Mouse (Mus musculus): ENCODE data around the gene Tarm1. TPM values are rescaled to one million over a fixed set of nuclear protein-coding genes. Genes with fewer than 3 reads are reported as not detected.

The Tarm1 gene
- polyA plus RNA-seq, 1 experiment: 0.04 TPM

- Histone ChIP-seq H3K27me3 (ENCODE audit: control insufficient read depth, insufficient read depth, insufficient read length) (no peaks in the 10 kb centered on the region), H3K4me3 (no peak overlapping the region), H3K36me3 (ENCODE audit: control insufficient read depth, insufficient read depth) (no peaks in the 10 kb centered on the region), H3ac (ENCODE audit: control insufficient read depth, insufficient read length) (no peak overlapping the region), H3K79me2 (ENCODE audit: control insufficient read depth, insufficient read depth) (no peaks in the 10 kb centered on the region), H3K4me2 (ENCODE audit: low read depth) (no peak overlapping the region)
- TF ChIP-seq MAX (IDR thresholded peaks at IDR 0.05; ENCODE audit: low read depth) (no peak), TCF12 (IDR thresholded peaks at IDR 0.05; ENCODE audit: insufficient read depth, poor library complexity, severe bottlenecking) (no peak), REST (IDR thresholded peaks at IDR 0.05; ENCODE audit: insufficient read depth, insufficient read length) (no peak), POLR2A (IDR thresholded peaks at IDR 0.05; ENCODE audit: insufficient read length, low read depth) (no peak), CEBPB (IDR thresholded peaks at IDR 0.05; ENCODE audit: insufficient read depth, poor library complexity, severe bottlenecking) (no peak), MYOG (IDR thresholded peaks at IDR 0.05; ENCODE audit: control insufficient read depth in 1 of 3, insufficient read depth in 1 of 3, insufficient read length in 2 of 3, low read depth in 2 of 3) (no peak), TCF3 (IDR thresholded peaks at IDR 0.05; ENCODE audit: insufficient read length, low read depth) (no peak), MYOD1 (IDR thresholded peaks at IDR 0.05; ENCODE audit: control insufficient read depth in 1 of 3, insufficient read length in 2 of 3, low read depth in 2 of 3) (no peak), E2F4 (IDR thresholded peaks at IDR 0.05; ENCODE audit: insufficient read depth) (no peak), POLR2AphosphoS2 (IDR thresholded peaks at IDR 0.05; ENCODE audit: insufficient read length, low read depth) (no peak), USF1 (IDR thresholded peaks at IDR 0.05; ENCODE audit: low read depth) (no peak), SRF (IDR thresholded peaks at IDR 0.05; ENCODE audit: control insufficient read depth, insufficient read length, low read depth) (no peak)
These were observed 42.2 kb downstream of the Tarm1 start for GRCm38 (mm10) chr7:3460261-3460660.

DNA sequence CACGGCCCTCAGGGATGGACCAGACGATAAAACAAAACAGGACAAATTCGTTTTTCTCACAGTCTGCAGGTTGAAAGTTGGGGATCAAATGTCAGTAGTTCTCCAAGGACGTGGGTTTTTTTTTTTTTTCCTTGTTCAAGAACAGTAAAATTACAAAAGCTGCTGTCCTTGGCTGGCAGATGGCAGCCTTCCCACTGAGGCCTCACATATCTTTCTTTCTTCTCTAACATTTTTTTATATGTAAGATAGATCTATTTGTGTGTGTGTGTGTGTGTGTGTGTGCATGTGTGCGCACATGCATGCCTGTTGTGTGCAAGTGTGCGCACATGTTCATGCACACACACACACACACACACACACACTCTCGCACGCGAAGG, 44.6 kb downstream of the Tarm1 start:
- Histone ChIP-seq H3ac (ENCODE audit: control insufficient read depth, insufficient read length) (no peak overlapping the region), H3K79me2 (ENCODE audit: control insufficient read depth, insufficient read depth) (no peaks in the 10 kb centered on the region), H3K36me3 (ENCODE audit: control insufficient read depth, insufficient read depth) (no peaks in the 10 kb centered on the region), H3K4me3 (no peak overlapping the region), H3K4me2 (ENCODE audit: low read depth) (no peak overlapping the region), H3K27me3 (ENCODE audit: control insufficient read depth, insufficient read depth, insufficient read length) (no peaks in the 10 kb centered on the region)
- TF ChIP-seq MYOD1 (IDR thresholded peaks at IDR 0.05; ENCODE audit: control insufficient read depth in 1 of 3, insufficient read length in 2 of 3, low read depth in 2 of 3): no peak
- no peak for TF ChIP-seq E2F4 (IDR thresholded peaks at IDR 0.05; ENCODE audit: insufficient read depth)
- TF ChIP-seq USF1 (IDR thresholded peaks at IDR 0.05; ENCODE audit: low read depth): no peak
- no peak for TF ChIP-seq CEBPB (IDR thresholded peaks at IDR 0.05; ENCODE audit: insufficient read depth, poor library complexity, severe bottlenecking)
- no peak for TF ChIP-seq TCF3 (IDR thresholded peaks at IDR 0.05; ENCODE audit: insufficient read length, low read depth)
- no peak for TF ChIP-seq REST (IDR thresholded peaks at IDR 0.05; ENCODE audit: insufficient read depth, insufficient read length)
- TF ChIP-seq POLR2A (IDR thresholded peaks at IDR 0.05; ENCODE audit: insufficient read length, low read depth): no peak
- TF ChIP-seq TCF12 (IDR thresholded peaks at IDR 0.05; ENCODE audit: insufficient read depth, poor library complexity, severe bottlenecking): no peak
- no peak for TF ChIP-seq MYOG (IDR thresholded peaks at IDR 0.05; ENCODE audit: control insufficient read depth in 1 of 3, insufficient read depth in 1 of 3, insufficient read length in 2 of 3, low read depth in 2 of 3)
- TF ChIP-seq POLR2AphosphoS2 (IDR thresholded peaks at IDR 0.05; ENCODE audit: insufficient read length, low read depth): no peak
- TF ChIP-seq MAX (IDR thresholded peaks at IDR 0.05; ENCODE audit: low read depth): no peak
- TF ChIP-seq SRF (IDR thresholded peaks at IDR 0.05; ENCODE audit: control insufficient read depth, insufficient read length, low read depth): no peak

DNA sequence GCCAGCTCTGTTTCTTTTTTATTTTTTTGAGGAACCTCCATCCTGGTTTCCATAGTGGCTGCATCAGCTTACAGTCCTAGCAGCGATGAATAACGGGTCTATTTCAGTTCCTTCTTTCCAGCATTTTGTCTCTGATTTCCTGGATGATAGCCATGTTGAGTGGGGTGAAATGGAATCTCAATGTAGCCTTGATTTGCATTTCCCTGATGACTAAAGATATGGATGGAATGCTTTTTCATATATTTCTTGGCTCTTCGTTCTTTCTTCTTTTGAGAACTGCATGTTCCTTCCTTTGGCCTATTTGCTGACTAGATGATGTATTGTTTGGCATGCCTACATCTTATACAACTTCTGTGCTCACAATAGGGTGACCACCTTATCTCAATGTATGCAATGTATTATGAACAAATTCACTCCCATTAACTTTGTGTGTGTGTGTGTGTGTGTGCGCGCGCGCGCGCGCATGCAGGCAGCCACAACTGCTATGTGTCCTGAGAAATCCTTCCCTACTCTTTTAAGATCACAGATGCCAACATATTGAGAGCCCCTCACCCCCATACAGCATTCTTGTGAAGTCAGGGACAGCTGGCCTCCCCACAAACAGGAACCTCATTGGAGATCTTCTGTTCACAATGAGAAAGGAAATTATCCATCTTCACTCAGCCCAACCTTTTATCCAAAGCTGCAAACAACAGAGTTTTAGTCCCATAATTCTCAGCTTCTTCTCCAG, 45.1 kb downstream of the Tarm1 start:
- no peaks in the 10 kb centered on the region for H3K36me3 ChIP-seq (ENCODE audit: control insufficient read depth, insufficient read depth)
- H3K79me2 ChIP-seq (ENCODE audit: control insufficient read depth, insufficient read depth): no peaks in the 10 kb centered on the region
- no peak for TF ChIP-seq POLR2AphosphoS2 (IDR thresholded peaks at IDR 0.05; ENCODE audit: insufficient read length, low read depth)
- no peak for TF ChIP-seq TCF12 (IDR thresholded peaks at IDR 0.05; ENCODE audit: insufficient read depth, poor library complexity, severe bottlenecking)
- TF ChIP-seq CEBPB (IDR thresholded peaks at IDR 0.05; ENCODE audit: insufficient read depth, poor library complexity, severe bottlenecking): no peak
- TF ChIP-seq MYOG (IDR thresholded peaks at IDR 0.05; ENCODE audit: control insufficient read depth in 1 of 3, insufficient read depth in 1 of 3, insufficient read length in 2 of 3, low read depth in 2 of 3): no peak
- TF ChIP-seq MAX (IDR thresholded peaks at IDR 0.05; ENCODE audit: low read depth): no peak
- TF ChIP-seq USF1 (IDR thresholded peaks at IDR 0.05; ENCODE audit: low read depth): no peak
- no peak for TF ChIP-seq POLR2A (IDR thresholded peaks at IDR 0.05; ENCODE audit: insufficient read length, low read depth)
- TF ChIP-seq MYOD1 (IDR thresholded peaks at IDR 0.05; ENCODE audit: control insufficient read depth in 1 of 3, insufficient read length in 2 of 3, low read depth in 2 of 3): no peak
- no peak overlapping the region for H3ac ChIP-seq (ENCODE audit: control insufficient read depth, insufficient read length)
- no peak overlapping the region for H3K4me3 ChIP-seq
- no peak overlapping the region for H3K4me2 ChIP-seq (ENCODE audit: low read depth)
- H3K27me3 ChIP-seq (ENCODE audit: control insufficient read depth, insufficient read depth, insufficient read length): no peaks in the 10 kb centered on the region

- Histone ChIP-seq H3K79me2 (ENCODE audit: control insufficient read depth, insufficient read depth) (no peaks in the 10 kb centered on the region), H3K4me2 (ENCODE audit: low read depth) (no peak overlapping the region), H3ac (ENCODE audit: control insufficient read depth, insufficient read length) (no peak overlapping the region), H3K27me3 (ENCODE audit: control insufficient read depth, insufficient read depth, insufficient read length) (no peaks in the 10 kb centered on the region), H3K36me3 (ENCODE audit: control insufficient read depth, insufficient read depth) (no peaks in the 10 kb centered on the region), H3K4me3 (no peak overlapping the region)
- TF ChIP-seq REST (IDR thresholded peaks at IDR 0.05; ENCODE audit: insufficient read depth, insufficient read length) (no peak), POLR2A (IDR thresholded peaks at IDR 0.05; ENCODE audit: insufficient read length, low read depth) (no peak), MYOD1 (IDR thresholded peaks at IDR 0.05; ENCODE audit: control insufficient read depth in 1 of 3, insufficient read length in 2 of 3, low read depth in 2 of 3) (no peak), TCF3 (IDR thresholded peaks at IDR 0.05; ENCODE audit: insufficient read length, low read depth) (no peak), TCF12 (IDR thresholded peaks at IDR 0.05; ENCODE audit: insufficient read depth, poor library complexity, severe bottlenecking) (no peak)
These were observed 48.8 kb downstream of the Tarm1 start for GRCm38 (mm10) chr7:3453486-3454183.
